Mouse (Mus musculus) kidney, embryonic 14.5 days (tissue): ENCODE results near the gene Lrrk2. TPM values are rescaled to one million over a fixed set of nuclear protein-coding genes. Genes with fewer than 3 reads are reported as not detected.
"Not testable (repeated sequence)": the region's sequence is repeated elsewhere in the genome, so short reads cannot be mapped to it uniquely, and the experiment has no call there.

Source experiments
- ATAC-seq: fragments of 200-750 bp; cut with Nextera tagmentation; 2 replicates; pipeline ENCODE4 v1.8.0; 2017; ENCODE audit warnings: moderate number of reproducible peaks, mild to moderate bottlenecking, moderate TSS enrichment, moderate library complexity; ENCODE audit not compliant: low FRiP score, low TSS enrichment
- H3K27ac ChIP-seq: fragments of 300-500 bp; sonication (generic); 2 replicates; pipeline ENCODE4 v1.5.1; 2014; ENCODE audit warnings: low read depth, mild to moderate bottlenecking, low read length, moderate library complexity, mixed read lengths
- H3K27me3 ChIP-seq: fragments of 300-500 bp; sonication (generic); 2 replicates; pipeline ENCODE4 v1.6.1; 2014; ENCODE audit warnings: mild to moderate bottlenecking, low read length; ENCODE audit not compliant: control insufficient read depth, insufficient read depth
- H3K36me3 ChIP-seq: fragments of 300-500 bp; sonication (generic); 2 replicates; pipeline ENCODE4 v1.6.1; 2014; ENCODE audit warnings: low read length, mixed read lengths; ENCODE audit not compliant: control insufficient read depth, insufficient read depth
- H3K4me1 ChIP-seq: fragments of 300-500 bp; sonication (generic); 2 replicates; pipeline ENCODE4 v1.6.1; 2014; ENCODE audit warnings: low read length, mixed read lengths; ENCODE audit not compliant: control insufficient read depth, insufficient read depth
- H3K4me2 ChIP-seq: fragments of 300-500 bp; sonication (generic); replicated peaks from 2 replicates; pipeline ENCODE4 v1.6.1; 2014; ENCODE audit warnings: low read depth, mild to moderate bottlenecking, low read length
- H3K4me3 ChIP-seq: fragments of 300-500 bp; sonication (generic); 2 replicates; pipeline ENCODE4 v1.5.1; 2014; ENCODE audit warnings: mild to moderate bottlenecking, low read length
- H3K9ac ChIP-seq: fragments of 300-500 bp; sonication (generic); 2 replicates; pipeline ENCODE4 v1.6.1; 2014; ENCODE audit warnings: low read depth, mild to moderate bottlenecking, low read length, moderate library complexity
- H3K9me3 ChIP-seq: fragments of 300-500 bp; sonication (generic); 2 replicates; pipeline ENCODE4 v1.6.1; 2016; ENCODE audit warnings: low read length; ENCODE audit not compliant: control insufficient read depth
- WGBS: fragments of 180-500 bp; shearing (Covaris S2); extraction: QIAGEN DNeasy Blood & Tissue Kit; methylation state at CpG from one replicate; pipeline ENCODE4 v1.1.7; 2014; 5-methylcytosine and 5-hydroxymethylcytosine counted together
- polyA plus RNA-seq: library from polyadenylated mRNA; unstranded; fragments of >200 nt; fragmentation: Nextera tagmentation; extraction: Ambion mirVana; gene quantifications from 2 replicates; pipeline ENCODE4 v1.2.1, GENCODE M21; 2014

The Lrrk2 gene
- polyA plus RNA-seq, 1 experiment from 2014 or later: 7.0 TPM

DNA sequence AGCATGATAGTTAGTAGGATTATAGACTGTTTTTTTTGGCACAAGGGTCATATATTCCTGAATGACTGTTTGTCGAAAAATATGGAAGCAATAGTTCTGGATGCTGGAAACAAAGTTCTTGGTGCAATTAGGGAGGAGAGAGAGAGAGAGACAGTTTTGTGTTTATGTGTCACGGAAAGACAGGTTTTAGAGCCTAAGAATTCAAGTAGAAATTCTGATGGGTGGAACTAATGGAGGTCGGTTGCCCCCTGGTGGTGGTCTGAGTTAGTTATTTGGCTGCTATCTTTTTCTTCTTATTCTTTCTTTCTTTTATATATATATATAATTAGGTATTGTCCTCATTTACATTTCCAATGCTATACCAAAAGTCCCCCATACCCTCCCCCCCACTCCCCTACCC, 81.6 kb downstream of the Lrrk2 start:
- H3K27ac ChIP-seq: no peak overlapping the region
- WGBS: 16% methylated on average over 3 of the region's 3 CpGs
- ATAC-seq: no peak
- H3K9me3 ChIP-seq: no peaks in the 10 kb centered on the region
- H3K36me3 ChIP-seq: no peaks in the 10 kb centered on the region; the same call in 1 of the 2 replicates
- H3K4me2 ChIP-seq: no peak overlapping the region
- H3K4me3 ChIP-seq: no peak overlapping the region
- H3K9ac ChIP-seq: no peak overlapping the region
- no peaks in the 10 kb centered on the region for H3K27me3 ChIP-seq
- no peaks in the 10 kb centered on the region for H3K4me1 ChIP-seq

DNA sequence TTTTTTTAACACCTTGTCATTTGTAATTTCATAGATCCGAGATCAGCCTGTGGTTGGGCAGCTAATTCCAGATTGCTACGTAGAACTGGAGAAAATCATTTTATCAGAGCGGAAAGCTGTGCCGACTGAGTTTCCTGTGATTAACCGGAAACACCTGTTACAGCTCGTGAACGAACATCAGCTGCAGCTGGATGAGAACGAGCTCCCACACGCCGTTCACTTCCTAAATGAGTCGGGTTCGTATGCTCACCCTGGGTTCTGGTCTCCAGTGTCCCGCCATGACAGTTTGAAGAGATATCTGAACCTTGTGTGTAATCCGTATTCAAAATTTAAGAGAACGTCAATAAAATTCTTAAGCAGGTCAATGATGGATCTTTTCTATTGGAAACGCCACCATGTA, 82.8 kb downstream of the Lrrk2 start:
- H3K27me3 ChIP-seq: no peaks in the 10 kb centered on the region
- H3K36me3 ChIP-seq: no peaks in the 10 kb centered on the region; the same call in 1 of the 2 replicates
- H3K4me3 ChIP-seq: no peak overlapping the region
- no peaks in the 10 kb centered on the region for H3K9me3 ChIP-seq
- H3K9ac ChIP-seq: no peak overlapping the region
- no peaks in the 10 kb centered on the region for H3K4me1 ChIP-seq
- WGBS: 80% methylated on average over 16 of the region's 16 CpGs
- no peak overlapping the region for H3K27ac ChIP-seq
- no peak for ATAC-seq
- no peak overlapping the region for H3K4me2 ChIP-seq

DNA sequence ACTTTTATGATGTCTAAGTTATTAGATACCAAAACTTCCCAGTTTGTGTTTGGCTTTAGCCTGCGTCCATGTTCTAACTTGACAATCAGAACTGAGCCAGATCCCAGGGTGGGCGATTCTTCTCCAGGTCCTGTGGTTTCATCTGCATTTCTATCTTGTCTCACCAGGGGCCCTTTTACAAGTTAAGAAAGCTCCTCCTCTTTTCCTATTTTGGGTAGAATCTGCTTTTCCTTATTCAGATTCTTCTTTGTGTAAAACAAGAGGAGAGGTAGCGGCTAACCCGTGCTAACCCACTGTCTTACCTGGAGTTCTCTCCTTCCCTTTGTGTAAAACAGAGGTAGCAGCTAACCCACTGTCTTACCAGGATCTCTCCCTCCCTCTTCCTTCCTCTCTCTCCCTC, 99.1 kb downstream of the Lrrk2 start:
- no peak for ATAC-seq
- Histone ChIP-seq H3K9me3 (no peaks in the 10 kb centered on the region), H3K36me3 (no peaks in the 10 kb centered on the region), H3K27ac (no peak overlapping the region), H3K27me3 (no peaks in the 10 kb centered on the region), H3K4me3 (no peak overlapping the region), H3K9ac (no peak overlapping the region), H3K4me2 (no peak overlapping the region), H3K4me1 (no peaks in the 10 kb centered on the region)
- 39% methylated on average over 4 of the region's 4 CpGs for WGBS

DNA sequence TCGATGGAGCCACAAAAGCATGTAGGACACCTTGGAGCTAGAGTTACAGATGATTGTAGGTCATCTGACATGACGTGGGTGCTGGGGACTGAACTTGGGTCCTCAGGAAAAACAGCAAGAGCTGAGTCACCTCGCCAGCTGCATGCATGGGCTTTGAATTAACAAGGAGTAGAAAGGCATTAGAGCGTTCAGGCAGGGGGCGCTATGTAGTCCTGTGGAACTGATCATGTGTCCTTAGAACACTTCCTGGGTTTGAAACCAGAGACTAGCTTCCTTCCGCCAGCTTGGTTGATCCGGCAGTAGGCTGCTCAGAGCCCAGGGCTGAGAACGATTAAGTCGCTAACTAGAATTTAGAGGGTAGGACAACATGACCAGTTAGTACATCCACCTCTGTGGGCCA, 106.2 kb downstream of the Lrrk2 start:
- no peak overlapping the region for H3K9ac ChIP-seq
- H3K27ac ChIP-seq: no peak overlapping the region
- H3K36me3 ChIP-seq: no peaks in the 10 kb centered on the region
- no peaks in the 10 kb centered on the region for H3K27me3 ChIP-seq
- H3K9me3 ChIP-seq: no peaks in the 10 kb centered on the region
- WGBS: 92% methylated on average over 9 of the region's 9 CpGs
- ATAC-seq: no peak
- no peaks in the 10 kb centered on the region for H3K4me1 ChIP-seq
- no peak overlapping the region for H3K4me3 ChIP-seq
- H3K4me2 ChIP-seq: no peak overlapping the region

DNA sequence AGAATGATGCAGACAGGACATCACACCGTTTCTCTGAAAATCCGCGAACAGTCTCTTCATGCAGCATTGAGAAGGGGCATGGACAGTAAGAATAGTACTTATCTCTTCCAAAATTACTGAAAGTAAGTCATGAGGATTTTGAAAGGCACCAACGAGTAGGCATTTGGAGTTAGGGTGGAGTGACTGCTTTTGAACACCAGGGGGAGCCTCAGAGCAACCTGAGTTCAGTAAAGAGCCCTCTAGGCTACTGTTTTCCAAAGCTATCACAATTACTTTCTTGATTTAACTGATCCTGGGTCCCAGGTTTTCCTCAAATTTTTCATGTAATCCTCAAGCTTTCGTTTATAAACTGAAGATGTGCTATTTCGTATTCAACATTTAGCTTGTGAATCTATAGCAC, 108.2 kb downstream of the Lrrk2 start:
- Histone ChIP-seq H3K9me3 (no peaks in the 10 kb centered on the region), H3K4me2 (no peak overlapping the region), H3K27me3 (no peaks in the 10 kb centered on the region), H3K4me1 (no peaks in the 10 kb centered on the region), H3K9ac (no peak overlapping the region), H3K36me3 (no peaks in the 10 kb centered on the region), H3K27ac (no peak overlapping the region), H3K4me3 (no peak overlapping the region)
- WGBS: 35% methylated on average over 6 of the region's 6 CpGs
- no peak for ATAC-seq

DNA sequence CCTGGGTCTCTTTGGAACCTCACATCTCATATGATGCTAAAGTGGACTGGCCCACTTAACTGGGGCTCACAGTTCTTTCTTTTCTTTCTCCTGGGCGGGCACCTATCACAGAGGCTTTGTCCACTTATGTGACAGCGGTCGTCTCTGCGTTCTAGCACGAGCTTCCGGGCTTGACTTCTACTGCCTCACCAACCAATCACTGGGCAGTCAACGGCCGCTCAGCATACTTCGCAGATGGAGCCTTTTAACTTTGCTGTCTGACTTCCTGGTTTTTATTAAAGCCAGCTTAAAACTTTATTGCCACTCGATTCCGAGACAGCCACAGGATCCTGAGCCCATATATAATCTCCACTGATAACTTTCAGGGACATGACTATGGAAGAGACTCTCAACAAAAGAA, 115.4 kb downstream of the Lrrk2 start:
- Histone ChIP-seq H3K27me3 (no peaks in the 10 kb centered on the region), H3K4me2 (no peak overlapping the region), H3K9me3 (no peaks in the 10 kb centered on the region), H3K4me1 (no peaks in the 10 kb centered on the region), H3K27ac (no peak overlapping the region), H3K36me3 (no peaks in the 10 kb centered on the region), H3K9ac (no peak overlapping the region), H3K4me3 (no peak overlapping the region)
- 89% methylated on average over 11 of the region's 11 CpGs for WGBS
- ATAC-seq: no peak

DNA sequence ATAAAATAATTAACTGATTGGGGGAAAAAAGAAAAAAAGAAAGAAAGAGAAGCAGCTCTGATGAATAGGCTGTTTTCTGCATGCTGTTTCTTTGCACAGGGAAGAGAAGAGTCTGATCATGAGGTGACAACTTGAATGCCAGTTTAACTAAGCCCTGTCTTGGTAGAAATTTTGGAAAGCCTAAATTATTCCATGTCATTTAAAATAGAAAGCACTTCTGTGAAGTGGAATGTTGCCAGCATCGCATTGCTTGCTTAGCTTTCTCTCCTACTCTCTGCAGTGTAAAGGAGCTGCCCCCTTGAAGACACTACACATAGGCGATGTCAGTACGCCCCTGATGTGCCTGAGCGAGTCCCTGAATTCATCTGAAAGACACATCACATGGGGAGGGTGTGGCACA, 133.5 kb downstream of the Lrrk2 start:
- 75% methylated on average over 4 of the region's 4 CpGs for WGBS
- no peaks in the 10 kb centered on the region for H3K36me3 ChIP-seq
- ATAC-seq: no peak

DNA sequence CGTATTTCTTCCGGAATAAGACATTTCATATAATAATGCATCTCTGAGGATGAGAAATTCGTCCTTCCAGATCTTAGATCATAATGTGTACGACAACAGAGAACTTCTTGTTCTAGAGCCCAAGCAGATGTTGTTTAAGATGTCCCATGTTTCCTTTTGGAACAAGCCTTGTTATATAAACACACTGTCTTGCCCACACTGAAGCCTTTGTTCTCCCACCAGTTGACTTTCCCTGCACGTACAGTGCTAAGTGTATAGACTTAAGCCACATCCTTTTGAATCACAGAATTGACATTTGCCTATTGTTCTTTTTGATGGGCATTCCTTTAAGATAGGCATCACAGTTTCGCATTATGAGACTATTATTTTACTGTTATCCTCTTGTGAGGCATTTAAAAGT, 162.3 kb downstream of the Lrrk2 start:
- Histone ChIP-seq H3K9me3 (no peaks in the 10 kb centered on the region), H3K4me3 (no peak overlapping the region)

More for the DNA sequence above, 133.5 kb downstream of the Lrrk2 start:
- H3K27ac ChIP-seq: no peak overlapping the region
- H3K27me3 ChIP-seq: no peaks in the 10 kb centered on the region
- no peaks in the 10 kb centered on the region for H3K9me3 ChIP-seq
- no peak overlapping the region for H3K4me2 ChIP-seq
- no peak overlapping the region for H3K4me3 ChIP-seq
- no peaks in the 10 kb centered on the region for H3K4me1 ChIP-seq
- no peak overlapping the region for H3K9ac ChIP-seq

DNA sequence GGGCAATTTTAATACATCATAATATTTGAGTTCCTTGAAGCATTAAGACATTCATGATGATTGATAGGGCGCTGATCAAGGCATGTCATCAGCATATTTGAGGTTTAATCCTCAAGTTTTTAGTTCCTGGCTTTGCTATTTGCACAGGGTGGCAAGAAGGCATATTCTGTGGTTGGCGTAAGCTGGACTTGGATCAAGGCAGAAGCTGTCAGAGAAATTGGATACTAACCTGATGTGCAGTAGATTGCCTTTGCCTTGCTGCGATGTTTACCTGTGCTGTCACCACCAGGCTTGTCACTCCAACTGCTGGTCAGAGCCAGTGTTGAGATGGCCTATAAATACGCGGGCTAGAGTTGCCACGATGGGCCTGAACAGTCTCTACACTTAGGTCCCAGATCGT, 165.0 kb downstream of the Lrrk2 start, which contains the start of gene Smgc:
Gene Smgc, plus strand, starts transcription at position 301 of the 400 bp plus-strand sequence.
- Histone ChIP-seq H3K9me3 (no peaks in the 10 kb centered on the region), H3K36me3 (no peaks in the 10 kb centered on the region), H3K4me1 (no peaks in the 10 kb centered on the region), H3K9ac (no peak within 1 kb of the TSS), H3K4me2 (no peak within 1 kb of the TSS), H3K27me3 (no peaks in the 10 kb centered on the region), H3K4me3 (no peak within 1 kb of the TSS), H3K27ac (no peak within 1 kb of the TSS)
- no peak for ATAC-seq
- WGBS: 90% methylated on average over 7 of the region's 7 CpGs

More for the DNA sequence above, 162.3 kb downstream of the Lrrk2 start:
- no peak overlapping the region for H3K9ac ChIP-seq
- no peaks in the 10 kb centered on the region for H3K27me3 ChIP-seq
- no peaks in the 10 kb centered on the region for H3K36me3 ChIP-seq
- H3K27ac ChIP-seq: no peak overlapping the region
- 84% methylated on average over 6 of the region's 6 CpGs for WGBS
- H3K4me2 ChIP-seq: no peak overlapping the region
- ATAC-seq: no peak
- no peaks in the 10 kb centered on the region for H3K4me1 ChIP-seq

DNA sequence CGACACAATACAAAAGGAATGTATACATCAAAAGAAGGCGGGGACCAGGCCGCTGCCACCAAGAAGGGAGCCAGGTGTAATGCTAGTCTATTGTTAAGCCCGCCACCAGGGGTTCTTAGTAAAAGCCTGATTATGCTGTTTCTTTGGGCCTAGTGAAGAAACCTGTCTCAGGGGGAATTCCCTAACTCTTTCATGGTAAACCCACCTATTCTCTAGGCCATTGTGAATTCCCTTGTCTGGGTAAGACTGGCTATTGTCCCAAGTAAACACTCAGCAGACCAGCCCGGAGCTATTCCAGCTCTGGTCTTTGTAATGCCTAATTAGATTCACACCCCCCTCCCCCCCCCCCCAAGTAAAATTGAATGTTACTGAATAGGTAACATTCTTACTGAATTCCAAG, 191.2 kb downstream of the Lrrk2 start:
- not testable (repeated sequence) for H3K27ac ChIP-seq, H3K27me3 ChIP-seq, H3K4me3 ChIP-seq, H3K9me3 ChIP-seq, H3K4me1 ChIP-seq, ATAC-seq, H3K4me2 ChIP-seq, H3K9ac ChIP-seq, H3K36me3 ChIP-seq
- 44% methylated on average over 5 of the region's 5 CpGs for WGBS
